Mouse (Mus musculus): Measurements from ENCODE around the gene Sstr5. TPM values are rescaled to one million over a fixed set of nuclear protein-coding genes. Genes with fewer than 3 reads are reported as not detected.

Gene Sstr5
- total RNA-seq, 2 experiments from 2014 or later: not detected

DNA sequence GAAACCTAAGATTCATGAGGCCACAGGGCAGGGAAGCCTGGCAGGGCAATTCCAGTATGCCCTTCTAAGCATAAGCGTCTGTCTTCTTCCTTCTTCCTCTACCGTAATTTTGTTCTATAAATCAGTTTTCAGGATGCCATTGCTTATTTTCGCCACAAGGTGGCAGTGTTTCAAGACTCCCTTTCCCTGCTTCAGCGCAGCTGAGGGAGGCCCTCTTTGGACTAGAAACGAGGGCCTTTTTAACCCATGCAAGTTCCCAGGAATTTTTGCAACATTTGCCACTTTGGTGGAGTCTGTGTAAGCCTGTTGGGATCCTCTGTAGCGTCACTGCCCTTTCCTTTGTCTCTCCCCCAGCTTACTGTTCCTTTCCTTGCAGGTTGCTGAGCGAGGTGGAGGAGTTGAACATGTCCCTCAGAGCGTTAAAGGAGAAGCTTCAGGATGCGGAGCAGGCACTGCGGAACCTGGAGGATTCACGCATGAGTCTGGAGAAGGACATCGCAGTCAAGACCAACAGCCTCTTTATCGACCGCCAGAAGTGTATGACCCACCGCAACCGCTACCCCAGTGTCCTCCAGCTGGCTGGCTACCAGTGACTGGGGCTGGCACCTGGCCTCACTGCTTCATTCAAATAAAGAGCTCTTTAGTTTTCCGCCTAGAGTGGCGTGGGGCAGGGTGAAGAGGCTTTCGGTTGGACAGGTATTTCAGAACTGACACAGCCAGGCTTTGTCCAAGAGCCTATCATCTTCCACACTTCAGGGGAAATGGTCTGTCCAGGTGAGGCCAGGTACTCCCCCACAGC is 20.9 kb downstream of the Sstr5 start:
- intact Hi-C loops (cut with DNase I): loop anchor here (1.0 to 5.0 kb wide), 4 partner anchors 31 to 326 kb away; no protein-coding TSS in a partner anchor
- DNase-seq: peak; percentile 42 to 55

DNA sequence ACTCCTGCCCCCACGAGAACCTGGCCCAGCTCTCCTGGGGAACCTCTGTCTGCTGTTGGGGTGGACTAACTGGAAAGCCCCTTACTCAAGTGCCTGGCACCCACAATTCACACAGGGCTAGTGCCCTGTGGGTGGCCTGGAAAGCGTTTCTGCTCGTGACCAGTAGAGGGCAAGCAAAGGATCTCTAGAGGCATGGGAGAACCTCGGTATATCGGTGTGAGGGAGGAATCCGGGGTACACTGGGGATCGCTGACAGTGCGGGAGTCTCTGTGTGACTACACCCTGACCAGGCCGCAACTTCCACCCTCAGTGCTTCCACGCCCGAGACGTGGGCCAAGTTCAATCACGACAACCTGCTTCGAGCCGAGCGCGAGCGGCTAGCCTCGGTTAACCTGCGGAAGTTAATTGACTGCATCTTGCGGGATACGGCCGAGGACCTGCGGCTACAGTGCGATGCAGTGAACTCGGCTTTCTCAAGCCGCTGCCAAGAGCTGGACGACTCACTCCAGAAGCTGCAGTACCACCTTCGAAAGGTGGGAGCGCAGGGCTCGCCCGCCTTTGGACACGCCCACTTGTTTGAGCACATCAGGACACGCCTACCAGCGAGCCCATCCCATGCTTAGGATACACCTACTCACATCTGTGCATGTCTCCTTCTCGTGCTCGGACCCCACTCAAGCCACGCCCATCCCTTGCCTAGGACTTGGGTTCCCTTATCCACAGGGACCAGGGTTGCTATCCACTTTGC is 22.6 kb downstream of the Sstr5 start:
- intact Hi-C loops (cut with DNase I): loop anchor here (5.0 kb wide), 2 partner anchors 123 to 328 kb away; no protein-coding TSS in a partner anchor
- peak; percentile 40 to 49 for DNase-seq

DNA sequence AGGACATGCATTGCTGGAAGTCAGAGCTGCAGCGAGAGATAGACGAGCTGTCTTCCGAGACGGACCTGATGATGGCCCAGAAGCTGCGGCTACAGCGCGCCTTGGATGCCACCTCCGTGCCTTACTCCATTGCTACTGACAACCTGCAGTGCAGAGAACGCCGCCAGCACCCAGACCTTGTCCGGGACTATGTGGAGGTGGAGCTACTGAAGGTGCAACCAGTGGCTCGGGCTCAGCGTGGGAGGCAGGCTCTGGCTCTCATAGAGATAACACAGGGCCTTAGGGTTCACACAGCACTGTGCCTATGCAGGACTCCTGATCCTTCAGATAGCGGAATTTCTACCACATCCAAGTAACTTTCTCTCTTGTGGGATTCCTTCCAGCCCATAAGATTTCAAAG is 25.0 kb downstream of the Sstr5 start:
- DNase-seq: no peak
- intact Hi-C loops (cut with DNase I): no loop called here

DNA sequence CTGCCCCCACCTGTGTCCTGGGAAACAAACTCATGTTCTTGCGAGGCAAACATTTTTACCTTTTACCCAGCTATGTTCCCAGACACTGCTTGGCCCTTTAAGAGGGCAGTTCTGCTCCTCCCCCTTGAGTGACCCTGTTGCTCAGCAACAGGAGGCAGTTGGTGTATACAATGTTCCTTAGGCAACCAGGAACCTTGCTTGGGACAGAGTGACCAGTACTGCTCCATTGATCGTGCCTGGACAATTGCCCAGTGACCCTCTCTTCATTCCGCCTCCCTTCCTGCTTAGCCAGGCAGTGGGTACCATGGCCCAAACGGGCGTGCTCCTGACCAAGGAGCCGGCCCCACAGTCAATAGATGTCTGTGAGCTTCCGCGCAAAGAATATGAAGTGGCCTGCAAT is 25.7 kb downstream of the Sstr5 start:
- intact Hi-C loops (cut with DNase I): no loop called here
- DNase-seq: no peak

DNA sequence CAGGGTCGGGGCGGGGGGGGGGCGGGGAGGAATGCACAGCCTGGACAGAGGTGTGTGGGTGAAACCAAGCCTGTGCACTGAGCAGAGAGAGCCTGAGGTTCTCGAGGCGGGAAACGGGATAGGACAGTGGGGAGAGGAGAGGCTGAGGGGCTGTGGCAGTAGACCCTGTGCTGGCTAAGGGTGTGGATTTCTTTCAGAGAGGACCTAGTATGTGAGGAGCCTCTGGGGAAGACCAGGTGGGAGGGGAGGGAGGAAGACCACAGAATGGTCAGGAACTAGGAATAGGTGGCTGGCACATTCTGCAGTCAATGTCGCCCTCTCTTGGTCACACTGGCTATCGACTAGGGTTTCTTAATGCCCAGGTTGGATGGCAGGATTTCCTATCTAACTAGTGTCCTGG is 27.3 kb downstream of the Sstr5 start:
- intact Hi-C loops (cut with DNase I): loop anchor here (1.0 to 2.0 kb wide), 2 partner anchors 71 to 135 kb away; no protein-coding TSS in a partner anchor
- DNase-seq: peak; percentile 59 to 68

DNA sequence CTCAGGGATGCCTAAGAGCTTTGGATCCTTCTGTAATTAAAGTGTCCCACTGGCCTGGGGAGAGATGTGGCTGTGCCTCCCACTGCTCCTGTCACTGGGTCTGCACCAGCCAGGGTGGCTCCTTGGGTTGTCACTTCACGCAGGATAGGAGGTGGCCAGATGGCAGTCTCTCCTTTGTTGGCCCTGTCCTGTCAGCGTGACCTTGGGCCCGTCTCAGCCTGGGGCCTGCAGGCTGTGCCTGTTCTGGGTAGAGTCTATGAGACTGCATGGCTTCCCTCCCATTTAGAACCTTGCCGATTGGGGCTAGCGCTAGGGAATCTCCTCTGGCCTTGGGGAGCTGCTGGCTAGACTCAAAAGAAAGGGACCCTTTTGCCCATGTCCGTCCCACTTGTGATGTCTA is 28.8 kb downstream of the Sstr5 start:
- intact Hi-C loops (cut with DNase I): loop anchor here (2.0 kb wide), 1 partner anchor 134 kb away; no protein-coding TSS in a partner anchor
- DNase-seq: no peak

DNA sequence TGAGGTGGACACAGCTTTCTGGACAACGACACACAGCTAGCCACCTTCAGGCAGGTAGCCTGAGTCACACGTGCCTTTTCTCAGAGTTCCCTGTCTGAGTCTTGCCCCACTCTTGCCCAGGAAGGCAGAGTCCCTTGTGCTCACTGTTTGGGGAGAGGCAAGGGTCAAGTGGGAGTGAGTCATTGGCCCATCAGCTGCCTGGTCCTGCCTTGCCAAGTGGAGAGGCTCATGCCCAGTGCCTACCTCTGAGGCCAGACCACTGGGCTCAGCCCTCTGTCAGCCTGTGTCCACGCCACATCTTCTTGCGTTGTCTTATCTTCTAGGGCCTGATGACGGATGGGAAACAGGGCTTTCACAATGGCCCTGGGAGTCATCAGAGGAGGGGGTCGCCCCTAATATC is 29.3 kb downstream of the Sstr5 start:
- intact Hi-C loops (cut with DNase I): loop anchor here (2.0 kb wide), 1 partner anchor 133 kb away; no protein-coding TSS in a partner anchor
- DNase-seq: no peak

DNA sequence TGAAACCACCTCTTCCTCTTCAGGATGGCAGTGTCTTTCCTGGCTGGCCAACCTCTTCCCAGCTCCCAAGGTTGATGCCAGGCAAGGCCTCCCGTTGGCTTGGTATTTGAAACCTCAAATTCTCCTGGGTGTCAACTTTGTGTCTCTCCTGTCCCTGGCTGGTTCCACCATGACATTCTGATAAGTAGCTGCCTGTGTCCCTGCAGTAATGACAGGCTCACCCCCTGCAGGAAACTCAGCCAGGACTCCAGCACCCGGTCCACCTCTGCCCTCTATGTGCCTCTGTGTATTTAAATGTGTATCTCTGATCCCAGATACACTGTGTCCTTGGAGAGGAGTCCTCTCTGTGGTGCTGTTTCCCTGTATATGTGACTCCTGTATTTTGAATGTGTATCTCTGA is 30.8 kb downstream of the Sstr5 start:
- intact Hi-C loops (cut with DNase I): no loop called here
- DNase-seq: no peak

DNA sequence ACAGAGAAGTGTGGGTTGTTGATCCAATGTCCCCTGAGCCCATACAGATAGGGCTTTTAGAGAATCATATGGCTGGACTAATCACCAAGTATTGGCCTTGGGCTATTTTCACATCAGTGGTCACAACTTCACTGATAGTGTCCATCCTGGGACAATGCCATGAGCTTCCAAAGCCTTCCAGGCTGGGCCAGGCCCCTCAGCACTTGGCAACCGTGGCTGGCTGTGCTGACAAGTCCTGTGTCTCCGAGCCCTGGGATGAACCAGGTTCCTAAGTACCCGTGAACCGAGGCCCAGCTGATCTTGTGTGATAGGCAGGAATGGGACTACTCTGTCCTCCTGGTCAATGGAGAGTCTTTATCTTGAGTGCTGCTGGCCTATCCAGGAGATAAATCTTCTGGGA is 33.0 kb downstream of the Sstr5 start:
- DNase-seq: no peak
- intact Hi-C loops (cut with DNase I): no loop called here

DNA sequence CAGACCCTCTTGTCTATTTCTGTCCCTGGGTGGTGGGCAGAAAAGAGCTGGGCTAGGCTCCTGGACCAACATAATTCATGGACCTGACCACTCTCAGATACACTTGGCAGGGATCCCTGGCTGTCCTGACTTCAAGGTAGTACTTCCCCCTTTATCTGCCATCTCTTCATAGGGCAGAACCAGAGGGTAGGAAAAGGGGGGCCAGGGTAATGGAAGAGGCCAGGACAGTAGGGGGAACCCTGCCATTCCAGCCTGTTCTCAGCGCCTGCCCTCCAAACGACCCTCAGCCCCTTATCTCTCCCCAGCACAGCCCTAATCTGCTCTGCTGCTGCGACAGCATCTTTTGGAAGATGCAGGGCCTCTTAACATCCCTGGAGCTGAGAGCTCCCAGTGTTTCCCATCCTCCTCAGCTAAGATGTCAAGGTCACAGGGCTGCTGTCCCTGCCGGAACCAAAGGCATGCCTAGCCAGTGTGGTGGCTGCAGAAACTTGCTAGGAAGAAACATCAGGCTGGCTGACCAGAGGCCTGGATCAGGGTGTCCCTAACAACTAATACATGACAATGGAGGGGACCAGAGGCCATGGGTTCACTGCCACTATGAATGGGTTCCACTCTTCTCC is 33.7 kb downstream of the Sstr5 start:
- intact Hi-C loops (cut with DNase I): no loop called here
- no peak for DNase-seq

DNA sequence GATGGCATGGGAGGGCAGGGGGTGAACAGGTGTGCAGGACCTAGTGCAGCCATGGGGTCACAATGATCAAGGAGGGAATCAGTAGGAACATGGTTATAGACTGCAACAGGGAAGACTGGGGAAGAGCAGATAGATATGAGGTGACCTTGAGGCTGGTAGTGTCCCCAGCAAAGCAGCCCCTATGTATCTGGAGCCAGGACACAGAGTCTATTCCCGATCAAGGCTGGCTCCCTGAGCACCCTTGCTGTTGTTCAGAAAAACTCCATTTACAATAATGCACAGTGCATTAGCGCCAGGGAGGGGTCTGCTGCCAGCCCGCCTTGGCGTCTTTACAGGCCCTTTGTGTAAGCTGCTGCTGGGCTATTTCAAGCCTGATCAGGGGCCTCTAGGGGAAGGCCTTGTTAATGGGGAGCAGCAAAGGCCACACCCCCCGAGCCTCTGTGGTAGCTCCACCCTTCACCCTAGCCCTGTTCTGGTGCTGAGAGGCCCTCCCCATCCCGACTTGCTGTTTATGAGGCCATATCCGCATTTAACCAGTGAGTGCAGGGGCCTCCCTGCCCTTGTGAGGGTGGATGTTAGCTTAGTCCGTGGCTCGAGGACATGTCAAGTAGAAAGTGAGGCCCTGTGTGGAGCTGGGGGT is 34.7 kb downstream of the Sstr5 start:
- no peak for DNase-seq
- intact Hi-C loops (cut with DNase I): no loop called here

DNA sequence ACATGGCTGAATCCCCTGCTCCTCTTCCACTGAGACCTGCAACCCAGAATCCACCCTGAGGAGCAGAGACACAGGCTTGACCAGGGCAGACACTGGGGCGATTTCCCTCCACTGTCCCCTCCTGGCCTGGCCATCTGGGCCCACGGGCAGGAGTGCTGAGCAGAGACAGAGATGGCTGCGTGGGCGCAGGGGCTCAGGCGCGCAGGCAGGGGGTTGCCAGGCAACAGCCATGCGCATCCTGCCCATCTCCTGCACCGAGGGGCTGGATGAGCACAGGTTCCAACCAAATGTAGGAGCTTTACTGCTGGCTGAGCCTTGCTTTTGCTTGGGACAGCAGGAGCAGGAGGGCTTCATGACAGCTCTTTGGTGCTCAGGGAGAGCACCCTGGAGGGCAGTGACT is 40.5 kb downstream of the Sstr5 start:
- DNase-seq: no peak
- intact Hi-C loops (cut with DNase I): no loop called here

DNA sequence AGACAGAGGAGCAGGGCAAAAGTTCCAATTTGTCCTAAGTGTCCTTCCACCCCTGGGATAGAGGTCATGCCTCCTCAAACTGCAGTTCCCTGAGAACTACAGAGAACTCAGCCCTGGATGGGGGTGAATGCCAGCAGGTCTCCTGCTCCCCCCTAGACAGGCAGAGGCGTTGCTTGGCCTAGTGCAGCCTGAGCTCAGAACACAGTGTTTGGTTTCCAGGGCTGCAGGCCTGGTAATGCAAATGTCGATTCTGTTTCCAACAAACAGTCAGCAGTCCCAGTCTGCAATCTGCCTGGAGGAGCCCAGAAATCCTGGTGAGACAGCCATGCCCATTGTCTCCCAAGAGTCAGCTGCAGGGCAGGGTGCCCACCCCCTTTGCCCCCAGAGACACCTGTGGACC is 42.8 kb downstream of the Sstr5 start, which contains the start of gene Tekt4:
TSS of gene Tekt4 (plus strand) at position 344 of the 400 bp plus-strand sequence.
- no peak for DNase-seq
- intact Hi-C loops (cut with DNase I): no loop called here

DNA sequence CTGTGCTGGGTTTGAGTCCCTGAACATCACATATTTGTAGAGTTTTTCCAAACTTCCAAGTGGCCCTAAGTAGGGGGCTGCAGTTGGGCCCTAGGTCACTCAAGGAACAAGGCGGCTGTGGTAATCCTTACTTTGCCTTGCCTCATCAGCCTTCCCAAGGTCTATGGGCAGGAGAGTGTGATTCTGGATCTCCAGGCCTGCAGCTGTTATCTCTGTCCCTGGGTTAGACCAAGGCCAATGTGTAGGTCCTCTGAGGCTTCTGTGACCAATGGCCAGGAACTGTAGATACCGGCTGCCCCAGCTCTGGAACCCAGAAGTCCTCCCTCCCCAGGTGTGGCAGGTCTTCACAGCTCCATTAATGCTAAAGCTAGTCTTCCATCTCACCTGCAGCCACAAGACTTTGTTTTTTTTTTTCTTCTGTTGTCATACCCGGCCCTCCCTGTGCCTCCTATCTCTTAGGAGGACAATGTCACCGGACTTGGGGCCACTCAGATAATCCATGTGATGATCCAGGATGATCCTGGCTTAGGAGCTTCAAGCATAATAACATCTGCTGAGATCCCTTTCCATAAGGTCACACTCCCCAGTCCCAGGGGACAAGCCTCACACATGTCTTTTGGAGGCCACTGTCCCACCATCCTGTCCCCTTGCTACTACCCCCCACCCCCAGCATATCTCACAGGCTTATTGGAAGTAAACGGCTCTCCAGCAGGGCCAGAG is 44.7 kb downstream of the Sstr5 start:
- no peak for DNase-seq
- intact Hi-C loops (cut with DNase I): no loop called here

DNA sequence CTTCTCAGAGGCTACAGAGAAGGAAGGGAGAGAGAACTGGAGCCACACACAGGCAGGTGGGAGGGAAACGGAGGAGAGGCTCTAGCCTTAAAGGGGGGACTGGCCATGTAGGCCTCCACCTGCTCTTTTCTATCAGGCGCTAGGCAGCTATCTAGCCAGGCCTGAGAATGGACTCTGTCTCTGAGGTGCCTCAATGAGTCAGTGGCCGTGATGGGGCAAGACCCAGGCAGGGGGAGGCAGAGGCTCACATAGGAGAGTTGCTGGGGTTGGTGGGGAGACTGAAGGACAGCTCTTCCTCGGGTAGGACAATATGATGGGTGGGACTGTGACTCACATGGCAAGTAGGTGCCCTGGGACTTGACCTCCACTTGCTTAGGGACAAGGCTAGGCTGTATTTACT is 46.8 kb downstream of the Sstr5 start:
- DNase-seq: no peak
- intact Hi-C loops (cut with DNase I): no loop called here

DNA sequence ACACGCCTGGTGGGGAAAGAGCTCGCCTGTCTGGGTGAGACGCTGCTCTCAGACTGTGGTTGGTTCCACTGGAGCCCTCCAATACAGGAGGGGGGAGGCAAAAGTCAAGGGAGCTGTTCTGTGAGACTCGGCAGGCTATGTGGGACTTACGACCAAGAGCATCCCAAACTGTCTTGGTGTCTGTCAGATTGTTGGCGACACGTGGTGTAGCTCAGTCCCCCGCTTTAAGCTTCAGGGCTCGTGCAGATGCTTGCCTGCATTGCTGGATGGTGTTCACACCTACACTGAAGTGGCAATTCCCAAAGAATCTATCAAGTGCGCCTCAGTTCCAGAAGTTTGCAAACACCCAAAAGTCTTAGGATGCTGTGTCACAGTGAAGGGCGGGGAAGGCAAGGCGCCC is 49.2 kb downstream of the Sstr5 start:
- DNase-seq: no peak
- intact Hi-C loops (cut with DNase I): no loop called here

DNA sequence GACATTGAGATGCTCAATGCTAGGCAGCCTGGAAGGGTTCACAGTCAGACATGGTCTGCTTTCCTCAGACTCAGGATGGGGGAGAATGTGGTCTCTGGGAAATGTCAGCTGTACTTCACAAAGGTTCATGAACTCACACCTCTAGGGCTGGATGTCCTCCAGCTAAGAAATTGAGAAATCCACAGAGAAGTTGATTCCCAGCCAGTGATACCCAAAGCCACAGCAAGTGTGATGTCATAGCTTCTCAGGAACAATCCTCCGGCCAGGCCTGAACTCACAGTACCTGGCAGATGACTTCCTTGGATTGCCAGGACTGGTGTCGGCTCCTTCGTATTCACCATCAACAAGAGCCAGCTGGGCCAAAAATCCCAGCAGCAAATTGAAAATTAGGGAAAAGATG is 51.2 kb downstream of the Sstr5 start:
- intact Hi-C loops (cut with DNase I): no loop called here
- no peak for DNase-seq

DNA sequence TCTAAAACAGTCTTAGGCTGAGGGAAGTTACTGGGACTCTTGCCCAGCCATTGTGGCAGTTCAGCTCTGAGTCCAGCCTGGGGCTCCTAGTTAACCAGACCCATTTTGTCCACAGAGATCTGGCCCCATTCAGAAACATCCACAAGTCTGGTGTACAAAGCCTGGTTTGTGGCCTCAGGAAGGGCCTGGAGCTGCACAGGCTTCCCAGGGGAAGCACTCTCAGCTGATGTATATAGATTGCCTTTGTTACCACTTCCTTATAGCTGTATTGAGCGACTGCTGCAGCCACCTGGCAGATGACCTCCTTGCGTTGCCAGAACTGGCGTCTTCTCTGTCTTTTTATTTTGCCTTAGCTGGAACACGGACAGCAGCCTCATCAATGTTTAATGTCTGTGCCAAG is 52.0 kb downstream of the Sstr5 start:
- intact Hi-C loops (cut with DNase I): no loop called here
- no peak for DNase-seq

DNA sequence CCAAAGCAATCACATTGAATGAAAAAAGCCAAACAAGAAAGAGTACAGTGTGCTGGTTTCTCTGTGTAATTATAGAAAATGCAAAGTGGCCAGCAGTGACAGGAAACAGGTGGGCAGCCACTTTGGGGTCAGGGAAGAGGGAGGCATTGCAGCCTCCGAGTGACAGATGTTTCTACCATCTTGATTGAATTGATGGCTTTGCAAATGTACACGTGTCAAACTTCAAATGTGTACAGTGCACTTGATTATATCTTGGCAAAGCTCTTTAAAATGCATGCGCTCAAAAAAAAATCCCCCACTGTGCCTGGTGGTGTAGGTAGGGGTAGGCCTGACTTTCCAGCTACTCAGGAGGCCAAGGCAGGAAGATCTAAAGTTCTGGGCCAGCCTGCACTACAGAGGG is 54.2 kb downstream of the Sstr5 start:
- intact Hi-C loops (cut with DNase I): no loop called here
- DNase-seq: no peak

DNA sequence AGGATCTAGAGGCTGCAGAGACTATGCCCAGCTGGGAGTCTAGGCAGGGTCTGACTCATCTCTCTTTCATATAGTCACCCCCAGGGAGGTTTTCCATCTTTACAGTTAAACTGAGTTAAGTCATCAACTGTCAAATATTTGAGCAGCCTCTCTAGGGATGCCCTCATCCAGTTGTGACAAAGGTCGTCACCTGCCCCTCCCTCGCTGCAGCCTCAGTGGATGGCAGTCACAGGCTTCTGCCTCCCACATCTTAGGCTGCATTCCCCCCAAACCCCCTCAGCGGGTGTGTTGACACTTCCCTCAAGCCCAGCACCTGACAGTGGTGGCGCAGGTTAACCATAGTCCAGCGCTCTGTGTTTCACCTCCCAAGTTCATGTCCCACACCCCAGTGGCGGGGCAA is 55.7 kb downstream of the Sstr5 start:
- DNase-seq: no peak
- intact Hi-C loops (cut with DNase I): no loop called here
